Mouse (Mus musculus) liver, adult 2 months (tissue): ENCODE results near the gene Dnajb5. TPM values are rescaled to one million over a fixed set of nuclear protein-coding genes. Genes with fewer than 3 reads are reported as not detected.
A peak's percentile ranks its signal among the peaks of the same experiment; 100 is the strongest.

Experiments
- DNase-seq: peaks from one replicate; pipeline ENCODE4 v3.0.0-alpha.2; 2011; ENCODE audit warnings: low read depth, low spot score; ENCODE audit errors: extremely low read depth
- H3K27ac ChIP-seq: fragments of 200-500 bp; replicated peaks from 2 replicates; pipeline ENCODE4 v1.5.1; 2012; ENCODE audit warnings: low read depth, mild to moderate bottlenecking, control low read depth, inconsistent platforms, low read length; ENCODE audit not compliant: insufficient read depth
- H3K27me3 ChIP-seq: fragments of 200-500 bp; 2 replicates; pipeline ENCODE4 v1.6.1; 2012; ENCODE audit warnings: mild to moderate bottlenecking, moderate library complexity, low read length, inconsistent platforms; ENCODE audit not compliant: control insufficient read depth, insufficient read depth
- H3K36me3 ChIP-seq: fragments of 200-500 bp; 2 replicates; pipeline ENCODE4 v1.6.1; 2012; ENCODE audit warnings: low read length, inconsistent platforms; ENCODE audit not compliant: control insufficient read depth, insufficient read depth
- H3K4me1 ChIP-seq: fragments of 200-500 bp; 2 replicates; pipeline ENCODE4 v1.6.1; 2011; ENCODE audit warnings: low read length; ENCODE audit not compliant: control insufficient read depth, insufficient read depth
- H3K4me3 ChIP-seq: fragments of 200-500 bp; 2 replicates; pipeline ENCODE4 v1.5.1; 2011; ENCODE audit warnings: low read depth, mild to moderate bottlenecking, control low read depth, low read length, moderate library complexity; ENCODE audit not compliant: insufficient read depth
- H3K79me2 ChIP-seq: fragments of 200-500 bp; 2 replicates; pipeline ENCODE4 v1.6.1; 2012; ENCODE audit warnings: inconsistent platforms, mild to moderate bottlenecking, low read length, moderate library complexity; ENCODE audit not compliant: control insufficient read depth, insufficient read depth
- H3K9ac ChIP-seq: fragments of 200-500 bp; 2 replicates; pipeline ENCODE4 v1.6.1; 2012; ENCODE audit warnings: low read depth, mild to moderate bottlenecking, control low read depth, inconsistent platforms, low read length
- CTCF ChIP-seq: fragments of 200-500 bp; IDR thresholded peaks from 2 replicates; pipeline ENCODE4 v1.5.1; 2011; ENCODE audit warnings: low read depth, low read length, control low read depth
- POLR2A ChIP-seq: fragments of 200-500 bp; IDR thresholded peaks from 2 replicates; pipeline ENCODE4 v1.6.1; 2011; ENCODE audit warnings: low read length, control low read depth; ENCODE audit not compliant: insufficient read depth; ENCODE audit errors: extremely low read depth
- WGBS: fragments of 180-500 bp; shearing (Covaris S2); methylation state at CpG from one replicate; pipeline ENCODE4 v1.1.7; 2018; 5-methylcytosine and 5-hydroxymethylcytosine counted together
- polyA plus RNA-seq: library from polyadenylated mRNA; depleted of rRNA; stranded (reverse); fragments of >200 nt; gene quantifications from 2 replicates; pipeline ENCODE4 v1.2.3, GENCODE M21; 2012
- total RNA-seq: library from RNA; depleted of rRNA; stranded (reverse); fragments of >200 nt; gene quantifications from 2 replicates; pipeline ENCODE4 v1.2.3, GENCODE M21; 2014

The Dnajb5 gene
- total and polyA plus RNA-seq, 2 experiments, result 0.83 to 2.8 TPM

DNA sequence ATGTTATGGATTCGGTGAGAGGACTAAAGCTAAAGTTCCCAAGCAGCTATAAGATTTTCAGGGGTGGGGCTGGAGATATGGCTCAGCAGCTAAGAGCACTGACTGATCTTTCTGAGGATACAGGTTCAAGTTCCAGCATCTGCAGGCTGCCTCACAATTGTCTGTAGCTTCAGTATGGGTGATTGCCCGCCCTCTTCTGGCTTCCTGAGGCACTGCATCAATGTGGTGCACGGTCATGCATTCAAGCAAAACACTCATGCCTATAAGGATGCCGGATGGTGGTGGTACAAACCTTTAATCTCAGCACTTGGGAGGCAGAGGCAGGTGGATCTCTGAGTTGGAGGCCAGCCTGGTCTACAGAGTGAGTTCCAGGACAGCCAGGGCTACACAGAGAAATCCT, 12.0 kb downstream of the Dnajb5 start:
- H3K4me1 ChIP-seq, result peaks cover 3% of the 10 kb centered on the region; the same call in 1 of the 2 replicates
- no peak overlapping the region for H3K9ac ChIP-seq
- H3K27me3 ChIP-seq, result no peaks in the 10 kb centered on the region
- 19% methylated on average over 4 of the region's 4 CpGs for WGBS
- no peak for TF ChIP-seq POLR2A
- TF ChIP-seq CTCF, result peak; percentile 83
- no peak overlapping the region for H3K27ac ChIP-seq
- peak; percentile 31 for DNase-seq
- H3K4me3 ChIP-seq, result no peak overlapping the region
- H3K79me2 ChIP-seq, result no peaks in the 10 kb centered on the region
- H3K36me3 ChIP-seq, result peaks cover 2% of the 10 kb centered on the region; the same call in 1 of the 2 replicates

DNA sequence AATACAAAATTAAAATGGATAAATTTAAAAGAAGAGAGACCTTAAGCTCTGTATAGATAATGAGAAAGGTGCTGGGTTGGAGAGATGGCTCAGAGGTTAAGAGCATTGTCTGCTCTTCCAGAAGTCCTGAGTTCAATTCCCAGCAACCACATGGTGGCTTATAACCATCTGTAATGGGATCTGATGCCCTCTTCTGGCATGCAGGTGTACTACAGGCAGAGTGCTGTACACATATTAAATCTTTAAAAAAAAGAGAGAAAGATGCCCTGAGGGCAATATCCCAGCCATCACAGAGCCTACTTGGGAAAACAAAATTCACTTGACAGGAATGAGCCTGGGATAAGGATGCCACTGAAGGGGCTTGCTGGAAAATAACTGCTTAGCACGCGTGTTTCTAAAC, 13.9 kb downstream of the Dnajb5 start:
- no peak for DNase-seq
- TF ChIP-seq CTCF (no peak), POLR2A (no peak)
- Histone ChIP-seq H3K36me3 (no peaks in the 10 kb centered on the region), H3K79me2 (no peaks in the 10 kb centered on the region), H3K4me3 (no peak overlapping the region), H3K4me1 (peaks cover 3% of the 10 kb centered on the region; the same call in 1 of the 2 replicates), H3K27ac (no peak overlapping the region), H3K27me3 (no peaks in the 10 kb centered on the region), H3K9ac (no peak overlapping the region)
- WGBS, result 98% methylated on average over 2 of the region's 2 CpGs

- Histone ChIP-seq H3K36me3 (no peaks in the 10 kb centered on the region), H3K27me3 (no peaks in the 10 kb centered on the region), H3K27ac (no peak overlapping the region), H3K79me2 (no peaks in the 10 kb centered on the region), H3K4me1 (peaks cover 3% of the 10 kb centered on the region; the same call in 1 of the 2 replicates), H3K4me3 (no peak overlapping the region), H3K9ac (no peak overlapping the region)
- peak; percentile 57 for DNase-seq
- TF ChIP-seq POLR2A, result no peak
- TF ChIP-seq CTCF, result peak; percentile 41; the same call in 1 of the 2 replicates
- WGBS, result 16% methylated on average over 12 of the region's 12 CpGs
These were observed 15.6 kb downstream of the Dnajb5 start for GRCm38 (mm10) chr4:42965039-42965719.

- no peak for DNase-seq
- H3K9ac ChIP-seq, result no peak within 1 kb of the TSS
- H3K27ac ChIP-seq, result no peak within 1 kb of the TSS
- H3K4me1 ChIP-seq, result peaks cover 3% of the 10 kb centered on the region; the same call in 1 of the 2 replicates
- WGBS, result 89% methylated on average over 4 of the region's 4 CpGs
- H3K79me2 ChIP-seq, result no peaks in the 10 kb centered on the region
- no peak for TF ChIP-seq POLR2A
- TF ChIP-seq CTCF, result no peak
- H3K27me3 ChIP-seq, result no peaks in the 10 kb centered on the region
- no peaks in the 10 kb centered on the region for H3K36me3 ChIP-seq
- H3K4me3 ChIP-seq, result no peak within 1 kb of the TSS
These were observed 19.7 kb downstream of the Dnajb5 start, which contains the start of gene 1700022I11Rik for GRCm38 (mm10) chr4:42969304-42969703. Gene 1700022I11Rik, plus strand, starts transcription at chr4:42969604.

- TF ChIP-seq CTCF, result no peak
- TF ChIP-seq POLR2A, result no peak
- WGBS, result 94% methylated on average over 4 of the region's 4 CpGs
- Histone ChIP-seq H3K79me2 (no peaks in the 10 kb centered on the region), H3K27me3 (no peaks in the 10 kb centered on the region), H3K27ac (no peak overlapping the region), H3K4me1 (no peaks in the 10 kb centered on the region), H3K36me3 (0 out of 2 replicates have a peak, but pooled peaks cover 2% of the 10 kb centered on the region), H3K9ac (no peak overlapping the region), H3K4me3 (no peak overlapping the region)
- no peak for DNase-seq
These were observed 23.3 kb downstream of the Dnajb5 start for GRCm38 (mm10) chr4:42972952-42973351.

- Histone ChIP-seq H3K9ac (no peak overlapping the region), H3K36me3 (peaks cover 7% of the 10 kb centered on the region; the same call in 1 of the 2 replicates), H3K4me3 (no peak overlapping the region), H3K27ac (no peak overlapping the region), H3K79me2 (no peaks in the 10 kb centered on the region), H3K27me3 (no peaks in the 10 kb centered on the region), H3K4me1 (no peaks in the 10 kb centered on the region)
- no peak for DNase-seq
- WGBS, result 69% methylated on average over 5 of the region's 5 CpGs
- TF ChIP-seq CTCF, result no peak
- TF ChIP-seq POLR2A, result no peak
These were observed 24.3 kb downstream of the Dnajb5 start for GRCm38 (mm10) chr4:42973868-42974267.
